Mouse (Mus musculus) frontal cortex, adult 2 months (tissue): Measurements from ENCODE around the gene Mterf1b. TPM values are rescaled to one million over a fixed set of nuclear protein-coding genes. Genes with fewer than 3 reads are reported as not detected.

Experiments
- DNase-seq, 2 experiments: peaks; one replicate each; pipeline ENCODE4 v3.0.0; 2022; ENCODE audit warnings: low spot score in 1 of 2; ENCODE audit errors: extremely low spot score in 1 of 2
- polyA plus RNA-seq: library from polyadenylated mRNA; depleted of rRNA; stranded (reverse); fragments of >200 nt; gene quantifications from 2 replicates; pipeline ENCODE4 v1.2.3, GENCODE M21; 2012; rRNA removed

Mterf1b gene
- polyA plus RNA-seq, 1 experiment: 4.9 TPM

GRCm38 (mm10) chr5:4240120-4240519, 48.0 kb downstream of the Mterf1b start:
- DNase-seq: no peak

- no peak for DNase-seq
These were observed 52.8 kb downstream of the Mterf1b start for GRCm38 (mm10) chr5:4245004-4245403.

GRCm38 (mm10) chr5:4246095-4246494, 53.9 kb downstream of the Mterf1b start:
- no peak for DNase-seq

Other genes with a start within 250 kb of the Mterf1b start
- 42.6 and 53.7 TPM in 2 replicates for gene Cyp51, start 87.6 kb upstream of the Mterf1b start, polyA plus RNA-seq